Mouse (Mus musculus) cerebellum, postnatal 25 days (tissue): ENCODE data around the gene Armc5.

Experiments
- DNase-seq, 2 experiments: peaks; one replicate each; pipeline ENCODE4 v3.0.0; 2021; ENCODE audit warnings: mixed read lengths in 2 of 2

Armc5 gene

DNA sequence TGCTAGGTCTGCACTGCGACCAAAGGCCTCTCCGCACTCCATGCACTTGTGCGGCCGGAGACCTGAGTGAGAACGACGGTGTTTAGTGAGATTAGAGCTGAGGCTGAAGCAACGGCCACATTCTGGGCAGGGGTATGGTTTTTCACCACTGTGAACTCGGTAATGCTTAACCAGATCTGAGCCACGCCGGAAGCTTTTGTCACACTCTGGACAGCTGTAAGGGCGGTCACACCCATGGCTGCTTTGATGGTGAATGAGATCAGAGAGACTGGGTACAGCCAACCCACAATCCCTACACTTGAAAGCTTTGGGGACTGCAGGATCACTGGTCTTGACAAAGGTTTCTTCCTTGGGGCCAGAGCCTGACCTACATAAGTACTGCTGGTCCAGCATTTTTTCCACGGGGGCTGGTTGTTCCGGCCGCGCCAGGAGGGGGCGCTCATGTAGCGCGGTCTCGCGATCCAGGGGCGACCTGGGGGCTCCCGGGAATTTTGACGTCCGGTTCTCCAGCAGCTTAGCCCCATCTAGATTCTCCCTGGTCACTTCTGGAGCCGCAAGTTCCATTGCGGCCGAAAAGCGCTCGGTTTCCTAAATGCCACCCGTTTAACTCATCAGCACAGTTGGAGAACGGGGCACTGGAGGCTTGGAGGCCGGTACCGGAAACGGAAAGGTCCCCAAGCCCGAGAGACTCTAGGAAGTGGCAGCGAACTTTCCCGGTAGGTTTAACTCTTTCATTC lies at the start of gene Armc5:
Armc5 (plus strand) TSS at position 487 of the 737 bp plus-strand sequence.
- peak; percentile 94 for DNase-seq

DNA sequence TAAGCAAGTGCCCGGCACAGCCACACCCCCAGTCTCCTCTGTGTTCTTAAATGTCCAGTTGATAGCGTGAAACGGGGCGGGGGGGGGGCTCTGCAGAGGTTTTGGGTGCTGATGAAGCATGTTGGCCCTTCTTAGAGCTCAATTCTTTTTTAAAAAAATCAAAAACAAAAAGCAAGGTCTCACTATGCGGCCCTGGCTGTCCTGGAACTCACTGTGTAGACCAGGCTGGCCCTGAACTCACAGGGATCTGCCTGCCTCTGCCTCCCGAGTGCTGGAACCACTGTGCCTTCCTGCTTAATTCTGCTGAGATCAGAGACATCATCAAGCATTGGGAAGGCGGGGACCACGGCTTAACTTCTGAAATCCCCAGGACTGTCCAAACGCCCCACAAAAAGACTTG lies 35.5 kb upstream of the Armc5 start:
- DNase-seq, result no peak

DNA sequence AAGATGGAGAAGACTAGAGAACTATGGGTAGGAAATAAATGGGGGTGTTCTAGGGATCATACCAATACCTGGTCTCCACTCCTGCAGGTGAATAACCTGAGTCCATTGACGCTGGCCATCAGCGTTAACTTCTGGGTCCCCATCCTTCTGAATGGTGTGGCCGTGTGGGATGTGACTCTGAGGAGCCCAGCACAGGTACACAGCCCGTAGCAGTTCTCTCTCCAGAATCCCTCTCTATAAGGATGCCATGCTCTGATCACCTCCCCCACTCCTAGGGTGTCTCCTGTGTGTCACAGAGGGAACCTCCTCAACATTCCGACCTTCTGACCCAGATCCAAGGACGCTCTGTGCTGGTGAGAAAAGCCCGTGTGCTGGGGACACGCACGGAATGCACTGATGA lies 34.1 kb upstream of the Armc5 start:
- no peak for DNase-seq

DNA sequence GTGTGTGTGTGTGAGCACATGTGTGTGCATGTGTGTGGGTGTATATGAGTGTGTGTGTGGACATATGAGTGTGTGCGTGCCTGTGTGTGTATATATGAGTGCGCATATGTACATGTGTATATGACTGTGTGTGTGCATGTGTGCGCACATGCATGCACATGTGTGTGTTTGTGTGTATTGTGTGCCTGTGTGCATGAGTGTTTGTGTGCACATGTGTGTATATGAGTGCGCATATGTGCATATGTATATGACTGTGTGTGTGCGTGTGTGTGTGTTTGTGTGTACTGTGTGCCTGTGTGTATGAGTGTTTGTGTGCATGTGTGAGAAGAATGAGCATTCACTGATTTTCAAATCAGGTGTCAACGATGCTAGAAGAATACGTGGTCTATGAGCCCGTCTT lies 33.0 kb upstream of the Armc5 start:
- DNase-seq, result no peak

DNA sequence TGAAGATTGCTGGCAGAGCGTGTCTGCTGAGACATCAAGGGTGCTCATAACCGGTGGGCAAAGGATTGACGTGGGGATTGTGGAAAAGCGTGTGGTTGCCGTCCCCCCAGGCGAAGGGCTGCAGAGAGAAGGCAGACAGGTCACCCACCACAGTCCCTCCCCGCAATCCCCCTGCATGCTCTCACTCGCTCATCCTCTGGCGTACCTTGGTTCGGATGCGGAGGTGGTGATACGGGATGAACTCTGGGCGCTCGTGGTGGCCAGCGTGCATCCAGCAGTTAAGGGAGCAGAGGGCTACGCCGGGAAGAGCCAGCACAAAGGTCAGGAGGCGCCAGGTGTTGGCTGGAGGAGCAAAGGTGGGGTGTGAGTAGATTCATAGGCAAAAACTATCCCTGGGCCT lies 31.4 kb upstream of the Armc5 start:
- DNase-seq, result no peak

DNA sequence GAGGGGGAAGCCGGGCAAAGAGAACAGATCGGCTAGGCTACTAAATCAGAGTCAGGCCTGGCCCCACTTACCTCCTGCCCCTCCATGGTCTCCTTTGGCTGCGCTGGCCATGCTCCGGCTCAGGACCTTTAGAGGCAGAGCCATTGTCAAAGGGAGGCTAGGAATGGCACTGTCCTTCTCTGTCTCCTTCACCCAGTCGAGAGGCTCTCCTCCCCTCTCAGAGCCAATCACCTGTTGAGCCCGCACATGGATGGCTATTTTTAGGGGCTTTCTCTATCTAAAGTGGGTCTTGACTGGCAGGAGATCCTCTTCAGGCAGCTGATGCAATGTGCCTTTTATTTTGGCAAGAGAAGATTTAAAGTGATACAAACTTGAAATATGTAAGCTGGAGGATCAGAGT lies 31.0 kb upstream of the Armc5 start, which contains the start of gene Cox6a2:
Cox6a2 (minus strand) TSS at position 236 of the 400 bp plus-strand sequence.
- no peak for DNase-seq

DNA sequence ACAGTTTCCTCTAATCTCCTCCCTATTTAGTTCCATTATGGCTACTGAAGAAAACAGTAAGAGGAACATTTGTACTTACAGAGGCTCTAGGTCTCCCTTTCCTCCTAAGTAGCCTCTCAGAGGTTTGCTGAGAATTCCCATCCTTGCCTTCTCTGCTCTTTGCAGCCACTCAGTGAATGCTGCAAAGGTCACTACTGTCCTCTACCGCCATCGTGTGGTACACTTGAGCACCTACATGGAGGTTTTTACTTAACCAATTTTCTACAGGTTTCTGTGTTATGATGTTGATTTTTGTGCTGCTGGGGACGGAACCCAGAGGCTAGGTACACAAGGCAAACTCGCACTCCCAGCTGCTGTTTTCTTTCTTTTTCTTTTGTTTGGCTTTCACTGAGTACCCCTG lies 29.0 kb upstream of the Armc5 start:
- DNase-seq, result peak; percentile 62 to 77

DNA sequence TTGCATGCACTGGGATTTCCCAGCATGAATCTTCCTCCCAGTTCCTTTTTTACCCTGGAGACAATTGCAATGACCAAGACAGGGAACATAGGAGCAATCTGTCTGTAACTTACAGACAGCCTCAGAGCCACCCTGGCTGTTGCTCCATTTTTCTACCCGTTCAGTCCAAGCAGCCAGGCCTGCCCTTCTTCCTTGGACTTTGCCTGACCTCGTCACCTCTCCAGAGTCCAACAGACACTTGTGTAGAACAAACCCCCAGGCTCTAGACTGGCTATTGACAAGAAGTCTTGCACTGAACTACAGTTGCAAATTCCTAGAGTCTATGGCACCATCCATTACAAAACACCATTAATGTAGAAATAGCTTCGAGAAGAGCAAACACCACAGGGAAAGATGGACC lies 27.3 kb upstream of the Armc5 start:
- DNase-seq, result no peak

DNA sequence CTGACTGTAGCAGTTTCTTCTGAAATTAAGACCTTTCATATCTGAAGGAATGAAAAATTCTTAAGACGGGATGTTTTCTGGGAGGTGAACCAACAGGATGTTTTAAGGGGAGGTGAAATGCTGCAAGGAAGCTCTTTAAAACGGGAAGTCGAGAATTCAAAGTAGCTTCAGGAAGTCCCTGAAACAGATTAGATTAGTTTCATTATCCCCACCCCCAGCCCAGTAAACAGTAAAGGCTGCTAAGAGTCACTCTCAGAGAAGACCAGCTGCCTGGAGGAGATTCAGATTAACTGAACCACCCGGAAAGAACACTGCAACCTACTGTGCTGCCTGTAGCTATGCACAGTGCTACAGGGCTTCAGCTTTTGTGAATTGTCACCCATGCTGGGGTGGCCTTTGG lies 17.2 kb upstream of the Armc5 start:
- no peak for DNase-seq

DNA sequence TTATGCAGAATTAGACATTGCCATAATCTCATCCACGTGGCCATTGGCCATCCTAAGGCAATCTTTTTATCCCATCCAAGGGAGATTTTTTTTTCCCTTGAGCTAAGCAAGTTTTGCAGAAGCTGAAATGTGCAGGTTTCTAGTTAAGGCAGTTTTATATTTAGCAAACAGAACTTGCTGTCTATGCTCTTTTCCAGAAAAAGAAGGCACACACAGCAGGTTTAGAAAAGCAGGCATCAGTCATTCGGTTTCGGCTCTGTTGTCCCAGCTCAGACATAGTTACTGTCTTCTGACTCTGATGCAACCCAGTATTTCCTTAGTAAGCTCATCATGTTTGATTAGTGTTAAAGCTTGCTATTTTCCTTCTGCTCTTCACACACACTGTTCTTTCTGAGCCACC lies 16.2 kb upstream of the Armc5 start:
- DNase-seq, result no peak

DNA sequence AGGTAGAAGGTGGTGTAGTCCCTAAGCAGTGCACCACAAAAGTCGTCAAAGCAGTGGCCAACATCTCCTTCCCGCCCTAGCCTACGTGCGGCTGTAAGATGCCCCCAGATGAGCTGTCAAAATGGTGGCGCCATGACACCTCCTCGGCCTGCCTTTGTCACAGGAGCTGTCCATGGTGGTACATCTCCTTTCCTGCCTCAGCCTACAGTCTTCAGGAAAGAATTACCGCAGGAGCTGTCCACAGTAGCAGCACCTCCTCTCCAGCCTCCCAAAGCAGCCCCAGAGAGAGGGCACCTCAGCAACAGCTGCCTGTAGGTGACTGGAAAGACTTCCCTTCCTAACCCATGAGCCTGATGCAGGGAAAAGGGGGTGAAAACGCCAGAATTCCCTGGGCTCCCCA lies 5.4 kb upstream of the Armc5 start:
- DNase-seq, result no peak

DNA sequence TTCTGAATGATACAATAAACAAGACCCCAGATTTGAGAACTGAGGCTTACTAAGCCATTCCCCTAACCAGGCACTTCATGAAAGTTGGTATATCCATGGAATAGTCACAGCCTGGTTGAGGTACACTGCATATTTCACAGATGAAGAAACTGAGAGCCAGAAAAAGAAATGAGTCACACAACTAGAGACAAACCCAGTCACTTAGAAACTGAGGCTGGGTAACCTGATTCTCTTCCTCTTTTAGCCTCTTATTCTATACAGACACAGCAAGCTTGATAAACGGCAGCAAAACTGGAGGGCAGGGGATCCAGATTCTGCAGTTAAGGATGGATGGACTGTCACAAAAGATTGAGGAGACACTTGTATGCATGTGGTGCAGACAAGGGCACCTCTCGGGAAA lies 2.3 kb upstream of the Armc5 start:
- DNase-seq, result no peak

DNA sequence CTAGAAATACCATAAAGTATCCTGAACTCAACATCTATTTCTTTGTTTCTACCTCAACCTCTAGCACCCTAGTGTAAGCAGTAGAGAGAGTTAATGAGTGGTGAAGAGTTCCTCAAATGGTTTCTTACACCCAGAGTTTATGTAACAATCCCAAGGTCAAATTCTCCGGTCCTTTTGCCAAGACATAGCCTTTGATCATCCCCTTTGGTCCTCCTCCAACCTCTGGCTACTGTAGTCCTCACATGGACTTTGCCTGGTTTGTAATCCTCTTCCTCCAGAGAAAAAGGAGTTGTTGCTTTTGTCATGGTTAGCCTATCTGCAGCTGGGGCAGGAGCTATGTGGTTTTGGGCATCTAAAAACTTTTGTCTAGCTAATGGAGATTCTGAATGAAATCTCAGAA lies 1.7 kb upstream of the Armc5 start:
- DNase-seq, result no peak

DNA sequence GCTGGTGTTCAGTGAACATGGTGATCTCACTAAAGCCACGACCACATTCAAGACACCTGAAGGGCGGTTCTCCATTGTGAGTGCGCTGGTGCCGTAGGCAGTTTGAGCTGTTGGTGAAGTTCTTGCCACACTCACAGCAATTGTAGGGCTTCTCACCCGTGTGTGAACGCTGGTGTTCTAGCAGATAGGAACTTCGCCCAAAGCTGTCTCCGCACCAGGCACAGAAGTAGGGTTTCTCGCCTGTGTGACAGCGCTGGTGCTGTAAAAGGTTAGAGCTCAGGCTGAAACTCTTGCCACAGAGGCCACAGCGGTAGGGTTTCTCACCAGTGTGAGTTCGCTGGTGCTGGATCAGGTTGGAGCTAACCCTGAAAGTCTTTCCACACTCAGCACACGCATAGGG lies 716 bp upstream of the Armc5 start:
- no peak for DNase-seq

DNA sequence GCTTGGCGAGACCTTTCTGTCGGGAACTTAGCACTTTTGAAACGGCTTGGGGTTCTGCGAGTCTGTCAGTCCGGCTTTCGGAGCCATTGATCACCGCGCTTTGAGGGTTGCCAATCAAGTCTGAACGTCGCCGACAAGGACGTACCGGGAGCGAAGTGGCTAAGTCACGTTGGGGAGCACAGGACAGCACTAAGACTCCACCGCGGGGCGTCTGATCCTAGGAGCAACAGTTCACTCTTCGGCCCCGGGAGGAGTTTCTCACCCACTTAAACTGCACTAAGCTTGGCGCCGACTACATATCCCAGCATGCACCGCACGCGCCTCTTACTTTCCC lies 418 bp downstream of the Armc5 start:
- no peak for DNase-seq

DNA sequence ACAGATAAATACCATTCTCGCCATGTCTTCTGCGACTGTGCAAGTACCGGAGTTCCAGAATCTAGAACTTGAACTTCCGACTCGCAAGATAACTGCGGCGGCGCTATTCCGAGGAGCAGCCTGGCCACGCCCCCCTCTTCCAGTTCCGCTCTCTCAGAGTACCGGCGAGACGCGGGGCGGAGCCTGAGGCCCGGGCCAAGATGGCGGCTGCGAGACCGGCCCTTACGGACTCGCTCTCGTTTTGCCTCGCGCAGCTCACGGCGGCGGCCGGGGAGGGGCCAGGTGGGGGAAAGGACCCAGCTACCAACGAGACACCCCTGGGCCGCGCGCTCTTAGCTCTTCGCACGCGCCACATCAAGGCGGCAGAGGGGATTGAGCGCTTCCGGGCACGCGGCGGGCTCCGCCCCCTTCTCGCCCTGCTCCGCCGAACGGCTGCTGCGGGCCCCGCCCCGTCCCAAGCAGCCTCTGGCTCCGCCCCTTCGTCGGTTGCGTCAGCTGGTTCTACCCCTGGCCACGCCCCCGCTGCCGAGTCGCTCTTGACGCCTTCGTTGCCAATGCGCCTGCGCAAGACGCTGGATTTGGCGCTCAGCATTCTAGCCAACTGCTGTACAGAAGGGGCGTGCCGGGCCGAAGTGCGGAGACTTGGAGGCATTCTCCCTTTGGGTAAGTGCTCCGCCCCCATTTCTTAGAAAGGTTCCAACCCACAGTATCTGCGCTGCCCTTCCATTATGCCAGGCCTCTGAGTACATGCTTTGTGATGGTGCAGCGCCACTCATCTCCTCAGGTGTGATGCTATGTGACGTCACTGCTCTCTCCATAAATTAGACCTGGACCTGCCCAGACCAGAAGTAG lies 1.0 kb downstream of the Armc5 start, which contains the start of gene 9130023H24Rik:
9130023H24Rik (minus strand) TSS at position 105 of the 852 bp plus-strand sequence.
- DNase-seq, result peak; percentile 100

DNA sequence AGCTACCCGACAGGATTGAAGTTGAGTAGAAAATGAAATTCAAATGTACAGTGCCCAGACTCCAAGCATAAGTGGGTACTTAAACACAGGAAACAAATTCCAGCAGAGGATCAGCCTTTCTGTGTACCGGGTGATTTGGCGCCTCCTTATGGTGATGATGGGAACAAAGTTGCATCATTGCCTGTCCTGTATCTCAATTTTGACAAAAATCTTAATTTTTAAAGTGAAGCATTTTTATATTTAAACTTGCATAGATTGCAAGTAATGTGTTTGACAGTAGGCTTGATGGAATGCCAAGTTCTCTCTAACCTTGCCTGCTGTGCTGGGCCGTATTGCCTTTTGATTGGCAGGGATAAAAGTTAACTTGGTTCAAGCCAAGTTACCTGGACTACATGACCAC lies 1.8 kb downstream of the Armc5 start:
- peak in 1 of 2 experiments; percentile 36 for DNase-seq

DNA sequence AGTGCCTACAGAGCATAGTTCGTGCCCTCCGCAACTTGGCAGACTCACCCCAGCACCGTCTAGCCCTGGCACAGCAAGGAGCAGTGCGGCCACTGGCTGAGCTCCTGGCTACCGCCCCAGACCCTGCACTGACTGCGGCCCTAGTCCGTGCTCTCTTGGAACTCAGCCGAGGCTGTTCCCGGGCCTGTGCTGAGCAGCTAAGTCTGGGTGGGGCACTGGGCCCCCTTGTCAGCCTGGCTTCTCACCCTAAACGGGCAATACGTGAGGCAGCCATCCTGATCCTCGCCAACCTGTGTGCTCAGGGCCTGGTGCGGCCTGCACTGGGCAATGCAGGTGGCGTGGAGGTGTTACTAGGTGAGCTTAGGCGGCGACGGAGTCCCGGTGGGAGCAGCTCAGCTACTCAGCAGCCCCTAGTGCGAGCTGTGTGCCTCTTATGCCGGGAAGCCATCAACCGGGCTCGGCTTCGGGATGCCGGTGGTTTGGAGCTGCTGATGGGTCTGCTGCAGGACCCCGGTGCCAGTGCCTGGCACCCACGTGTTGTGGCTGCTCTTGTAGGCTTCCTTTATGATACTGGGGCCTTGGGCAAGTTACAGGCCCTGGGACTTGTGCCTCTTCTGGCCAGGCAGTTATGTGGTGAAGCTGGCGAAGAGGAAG lies 3.1 kb downstream of the Armc5 start:
- DNase-seq, result peak; percentile 33 to 55

DNA sequence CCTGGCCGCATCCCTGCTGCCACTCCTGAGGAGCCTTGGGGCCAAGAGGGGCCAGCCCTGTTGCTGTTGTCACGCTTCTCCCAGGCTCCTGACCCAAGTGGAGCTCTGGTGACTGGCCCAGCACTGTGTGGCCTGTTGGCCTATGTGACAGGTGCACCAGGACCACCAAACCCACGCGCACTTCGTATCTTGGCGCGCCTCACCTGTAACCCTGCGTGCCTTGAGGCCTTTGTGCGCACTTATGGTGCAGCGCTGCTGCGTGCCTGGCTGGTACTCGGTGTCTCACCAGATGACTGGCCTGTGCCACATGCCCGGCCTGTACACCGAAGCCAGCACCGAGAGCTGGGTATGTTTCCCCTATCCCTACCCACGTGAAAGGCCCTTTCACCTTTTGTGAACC lies 5.2 kb downstream of the Armc5 start:
- DNase-seq, result peak in 1 of 2 experiments; percentile 15

DNA sequence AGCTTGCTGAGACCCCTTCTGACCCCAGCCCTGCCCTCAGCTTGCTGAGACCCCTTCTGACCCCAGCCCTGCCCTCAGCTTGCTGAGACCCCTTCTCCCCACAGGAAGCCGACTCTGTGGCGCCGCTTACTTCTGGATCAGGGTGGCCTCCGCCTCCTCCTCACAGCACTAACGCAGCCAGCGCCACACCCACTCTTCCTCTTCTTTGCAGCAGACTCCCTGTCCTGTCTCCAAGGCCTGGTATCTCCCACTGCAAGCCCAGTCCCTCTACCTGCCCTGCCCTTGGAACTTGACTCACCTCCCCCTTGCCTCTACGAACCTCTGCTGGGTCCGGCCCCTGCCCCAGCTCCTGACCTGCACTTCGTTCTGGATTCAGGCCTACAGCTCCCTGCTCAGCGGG lies 6.8 kb downstream of the Armc5 start:
- no peak for DNase-seq

DNA sequence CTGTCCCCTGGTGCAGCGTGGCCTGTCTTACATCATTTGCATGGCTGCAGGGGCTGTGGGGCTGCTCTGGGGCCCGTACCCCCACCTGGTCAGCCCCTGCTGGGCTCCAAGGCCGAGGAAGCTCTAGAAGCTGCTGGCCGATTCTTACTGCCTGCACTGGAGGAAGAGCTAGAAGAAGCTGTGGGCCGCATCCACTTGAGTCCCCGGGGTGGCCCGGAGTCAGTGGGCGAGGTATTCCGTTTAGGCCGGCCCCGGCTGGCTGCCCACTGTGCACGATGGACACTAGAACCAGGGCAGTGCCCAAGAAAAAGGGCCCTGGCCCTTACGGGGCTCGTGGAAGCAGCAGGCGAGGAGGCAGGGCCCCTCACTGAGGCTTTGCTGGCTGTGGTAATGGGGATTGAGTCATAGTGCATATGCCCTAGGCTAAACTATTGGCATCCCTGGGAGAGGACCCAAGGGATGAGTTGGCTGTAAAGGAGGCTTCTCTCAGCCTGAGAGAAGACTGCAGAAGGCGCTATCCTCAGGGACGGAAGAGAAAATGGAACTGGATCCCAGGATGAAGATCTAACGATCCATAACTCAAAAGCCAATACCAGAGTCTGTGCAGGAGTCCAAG lies 7.4 kb downstream of the Armc5 start:
- DNase-seq, result peak in 1 of 2 experiments; percentile 15

DNA sequence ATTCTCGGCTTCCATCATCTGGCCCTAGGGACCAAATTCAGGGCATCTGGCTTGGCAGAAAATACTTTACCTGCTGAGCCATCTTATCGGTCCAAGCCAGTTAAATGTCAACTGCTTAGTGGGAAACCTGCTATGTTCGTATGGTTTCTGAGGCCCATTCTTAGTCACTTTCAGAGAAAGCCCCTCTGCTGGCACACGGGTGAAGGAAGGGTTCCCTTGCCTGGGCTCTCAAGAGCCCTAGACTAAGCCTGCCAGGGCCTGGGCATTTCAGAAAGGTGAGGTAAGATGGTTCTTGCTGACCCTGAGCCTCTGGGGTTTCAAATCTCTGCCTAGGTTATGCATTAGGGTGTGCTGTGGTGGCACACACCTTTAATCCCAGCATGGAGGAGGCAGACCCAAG lies 8.4 kb downstream of the Armc5 start:
- peak in 1 of 2 experiments; percentile 27 for DNase-seq
